Mouse (Mus musculus) cortical plate, adult 2 months (tissue): ENCODE results near the gene Armc12.

Experiments used
- CTCF ChIP-seq: fragments of 200-500 bp; IDR thresholded peaks from 2 replicates; pipeline ENCODE4 v1.5.1; 2011; ENCODE audit warnings: mild to moderate bottlenecking, control low read depth, low read length; ENCODE audit not compliant: insufficient read depth; ENCODE audit errors: extremely low read depth
- POLR2A ChIP-seq: fragments of 200-500 bp; IDR thresholded peaks from 2 replicates; pipeline ENCODE4 v1.6.1; 2011; ENCODE audit warnings: mild to moderate bottlenecking, low read length, control low read depth; ENCODE audit not compliant: insufficient read depth; ENCODE audit errors: extremely low read depth

DNA sequence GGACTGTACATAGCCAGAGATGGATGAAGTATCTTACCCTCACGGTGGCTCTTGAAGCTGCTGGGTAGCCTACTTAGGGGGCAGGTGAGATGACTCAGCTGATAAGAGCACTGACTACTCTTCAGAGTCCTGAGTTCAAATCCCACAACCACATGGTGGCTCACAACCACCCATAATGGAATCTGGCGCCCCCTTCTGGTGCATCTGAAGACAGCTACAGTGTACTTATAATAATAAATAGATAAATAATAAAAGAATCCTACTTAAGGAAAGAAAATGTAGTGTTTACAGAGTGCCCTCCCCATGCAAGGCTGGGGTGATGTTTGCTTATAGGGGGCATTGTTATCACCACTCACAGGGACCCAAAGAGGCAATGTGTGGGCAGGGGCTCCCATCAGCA lies 50.5 kb downstream of the Armc12 start:
- TF ChIP-seq CTCF (no peak), POLR2A (no peak)
